Mouse (Mus musculus) kidney, adult 18-20 months (tissue): ENCODE data around the gene Crispld2.

Source experiments
- DNase-seq: peaks from one replicate; pipeline ENCODE4 v3.0.0; 2021

The Crispld2 gene

GRCm38 (mm10) chr8:120036578-120036977 lies 44.3 kb downstream of the Crispld2 start:
- DNase-seq, result no peak

- peak; percentile 57 for DNase-seq
Measured at GRCm38 (mm10) chr8:120037199-120037598, 45.0 kb downstream of the Crispld2 start.

GRCm38 (mm10) chr8:120037611-120038010 lies 45.4 kb downstream of the Crispld2 start:
- no peak for DNase-seq

GRCm38 (mm10) chr8:120038741-120039140 lies 46.5 kb downstream of the Crispld2 start:
- no peak for DNase-seq

- DNase-seq, result no peak
Measured at GRCm38 (mm10) chr8:120039313-120039919, 47.2 kb downstream of the Crispld2 start.

GRCm38 (mm10) chr8:120040861-120041260 lies 48.6 kb downstream of the Crispld2 start:
- DNase-seq, result peak; percentile 36

GRCm38 (mm10) chr8:120042542-120043312 lies 50.5 kb downstream of the Crispld2 start:
- no peak for DNase-seq

- no peak for DNase-seq
Measured at GRCm38 (mm10) chr8:120044907-120045306, 52.7 kb downstream of the Crispld2 start.

- no peak for DNase-seq
Measured at GRCm38 (mm10) chr8:120045471-120045870, 53.2 kb downstream of the Crispld2 start.

GRCm38 (mm10) chr8:120046258-120047020 lies 54.2 kb downstream of the Crispld2 start:
- DNase-seq, result peak; percentile 95

GRCm38 (mm10) chr8:120049949-120050348 lies 57.7 kb downstream of the Crispld2 start:
- no peak for DNase-seq

- DNase-seq, result no peak
Measured at GRCm38 (mm10) chr8:120050376-120050775, 58.1 kb downstream of the Crispld2 start.

GRCm38 (mm10) chr8:120051006-120051405 lies 58.8 kb downstream of the Crispld2 start:
- no peak for DNase-seq

- no peak for DNase-seq
Measured at GRCm38 (mm10) chr8:120051908-120052307, 59.7 kb downstream of the Crispld2 start.

GRCm38 (mm10) chr8:120052318-120052717 lies 60.1 kb downstream of the Crispld2 start:
- DNase-seq, result no peak

- no peak for DNase-seq
Measured at GRCm38 (mm10) chr8:120054833-120055232, 62.6 kb downstream of the Crispld2 start.

- DNase-seq, result no peak
Measured at GRCm38 (mm10) chr8:120057078-120057477, 64.8 kb downstream of the Crispld2 start.

- no peak for DNase-seq
Measured at GRCm38 (mm10) chr8:120062742-120063141, 70.5 kb downstream of the Crispld2 start.

- no peak for DNase-seq
Measured at GRCm38 (mm10) chr8:120063326-120063725, 71.1 kb downstream of the Crispld2 start.

- DNase-seq, result no peak
Measured at GRCm38 (mm10) chr8:120065611-120066010, 73.4 kb downstream of the Crispld2 start.

GRCm38 (mm10) chr8:120066226-120066625 lies 74.0 kb downstream of the Crispld2 start:
- no peak for DNase-seq

GRCm38 (mm10) chr8:120067936-120068668 lies 75.9 kb downstream of the Crispld2 start:
- DNase-seq, result peak; percentile 62

- peak; percentile 91 for DNase-seq
Measured at GRCm38 (mm10) chr8:120071684-120072083, 79.4 kb downstream of the Crispld2 start.
